Mouse (Mus musculus) forebrain, embryonic 16.5 days (tissue): ENCODE measurements around the gene Gm648. TPM values are rescaled to one million over a fixed set of nuclear protein-coding genes. Genes with fewer than 3 reads are reported as not detected.

Experiments
- ATAC-seq: fragments of 200-750 bp; cut with Nextera tagmentation; 2 replicates; pipeline ENCODE4 v1.8.0; 2017; ENCODE audit warnings: mild to moderate bottlenecking, moderate library complexity
- H3K27ac ChIP-seq: fragments of 300-500 bp; sonication (generic); 2 replicates; pipeline ENCODE4 v1.5.1; 2014; ENCODE audit warnings: low read length, control low read depth
- H3K27me3 ChIP-seq: fragments of 300-500 bp; sonication (generic); replicated peaks from 2 replicates; pipeline ENCODE4 v1.6.1; 2014; ENCODE audit warnings: low read length; ENCODE audit not compliant: control insufficient read depth, insufficient read depth
- H3K36me3 ChIP-seq: fragments of 300-500 bp; sonication (generic); 2 replicates; pipeline ENCODE4 v1.6.1; 2014; ENCODE audit not compliant: control insufficient read depth, insufficient read depth
- H3K4me1 ChIP-seq: fragments of 300-500 bp; sonication (generic); replicated peaks from 2 replicates; pipeline ENCODE4 v1.6.1; 2014; ENCODE audit warnings: low read length; ENCODE audit not compliant: control insufficient read depth, insufficient read depth
- H3K4me2 ChIP-seq: fragments of 300-500 bp; sonication (generic); 2 replicates; pipeline ENCODE4 v1.6.1; 2014; ENCODE audit warnings: mild to moderate bottlenecking, low read length, control low read depth
- H3K4me3 ChIP-seq: fragments of 300-500 bp; sonication (generic); replicated peaks from 2 replicates; pipeline ENCODE4 v1.5.1; 2014; ENCODE audit warnings: mild to moderate bottlenecking, low read length, control low read depth
- H3K9ac ChIP-seq: fragments of 300-500 bp; sonication (generic); replicated peaks from 2 replicates; pipeline ENCODE4 v1.6.1; 2014; ENCODE audit warnings: low read depth, low read length, control low read depth
- H3K9me3 ChIP-seq: fragments of 300-500 bp; sonication (generic); 2 replicates; pipeline ENCODE4 v1.6.1; 2016; ENCODE audit warnings: low read length; ENCODE audit not compliant: control insufficient read depth
- WGBS: fragments of 180-500 bp; shearing (Covaris S2); extraction: QIAGEN DNeasy Blood & Tissue Kit; methylation state at CpG from one replicate; pipeline ENCODE4 v1.1.7; 2014; 5-methylcytosine and 5-hydroxymethylcytosine counted together
- microRNA-seq: library from miRNA; unstranded; fragments of <30 nt; microRNA quantifications from one replicate; pipeline ENCODE4, GENCODE M21; 2017
- polyA plus RNA-seq: library from polyadenylated mRNA; unstranded; fragments of >200 nt; fragmentation: Nextera tagmentation; extraction: Ambion mirVana; gene quantifications from 2 replicates; pipeline ENCODE4 v1.2.1, GENCODE M21; 2015

The Gm648 gene
- polyA plus RNA-seq, 1 experiment from 2014 or later: not detected

DNA sequence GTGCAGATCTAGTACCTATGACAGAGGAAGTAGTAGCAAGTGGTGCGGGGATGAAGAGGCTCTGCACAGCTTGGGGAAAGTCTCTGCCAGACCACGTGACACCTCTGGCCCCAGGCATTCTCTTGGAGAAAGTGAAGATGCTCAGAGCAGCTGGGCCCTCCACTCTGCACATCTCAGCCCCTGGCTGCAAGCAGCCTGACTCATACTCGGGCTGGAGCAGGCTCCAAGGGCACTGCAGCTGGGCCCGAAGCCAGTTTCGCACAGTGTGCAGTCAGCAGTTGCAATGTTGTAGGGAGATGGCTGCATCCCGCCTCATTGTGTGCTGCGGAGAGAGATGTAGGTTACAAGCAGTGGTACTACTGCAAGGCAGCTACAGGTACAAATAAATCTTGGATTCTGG is 52.2 kb downstream of the Gm648 start:
- ATAC-seq: no peak
- Histone ChIP-seq H3K4me3 (no peak overlapping the region), H3K4me1 (no peaks in the 10 kb centered on the region), H3K9ac (no peak overlapping the region), H3K27ac (no peak overlapping the region), H3K9me3 (no peaks in the 10 kb centered on the region), H3K36me3 (0 out of 2 replicates have a peak, but pooled peaks cover 2% of the 10 kb centered on the region), H3K27me3 (no peaks in the 10 kb centered on the region), H3K4me2 (no peak overlapping the region)
- 79% methylated on average over 7 of the region's 7 CpGs for WGBS

Small RNA genes lying within 50 kb of the gene (microRNA-seq; reads per million reads assigned to microRNA genes)
- not detected for gene Mir5116

Other genes with a start within 250 kb of the Gm648 start
- 6.4 and 7.0 TPM in 2 replicates for gene Zfp449, start 203.2 kb downstream of the Gm648 start, polyA plus RNA-seq
- 16.4 and 22.3 TPM in 2 replicates for gene Smim10l2a, start 175.0 kb downstream of the Gm648 start, polyA plus RNA-seq
- 1.4 and 2.7 TPM in 2 replicates for gene Gm2174, start 101.6 kb downstream of the Gm648 start, polyA plus RNA-seq
- gene Ints6l, start 94.7 kb downstream of the Gm648 start, polyA plus RNA-seq: 16.8 and 18.2 TPM in 2 replicates
- not detected in 2 replicates for gene Gm10477, start 24.9 kb downstream of the Gm648 start, polyA plus RNA-seq
- 52.1 and 58.7 TPM in 2 replicates for gene Mmgt1, start 48.5 kb upstream of the Gm648 start, polyA plus RNA-seq
- gene Slc9a6, start 60.2 kb upstream of the Gm648 start, polyA plus RNA-seq: 53.3 and 54.4 TPM in 2 replicates
- gene Fhl1, start 182.2 kb upstream of the Gm648 start, polyA plus RNA-seq: 103 and 125 TPM in 2 replicates